Mouse (Mus musculus) urinary bladder, postnatal 36 days (tissue): ENCODE measurements around the gene Grik1.

Experiments
- DNase-seq, 2 experiments: peaks; one replicate each; pipeline ENCODE4 v3.0.0; 2022; ENCODE audit warnings: low spot score in 2 of 2, mixed read lengths in 1 of 2

Gene Grik1

DNA sequence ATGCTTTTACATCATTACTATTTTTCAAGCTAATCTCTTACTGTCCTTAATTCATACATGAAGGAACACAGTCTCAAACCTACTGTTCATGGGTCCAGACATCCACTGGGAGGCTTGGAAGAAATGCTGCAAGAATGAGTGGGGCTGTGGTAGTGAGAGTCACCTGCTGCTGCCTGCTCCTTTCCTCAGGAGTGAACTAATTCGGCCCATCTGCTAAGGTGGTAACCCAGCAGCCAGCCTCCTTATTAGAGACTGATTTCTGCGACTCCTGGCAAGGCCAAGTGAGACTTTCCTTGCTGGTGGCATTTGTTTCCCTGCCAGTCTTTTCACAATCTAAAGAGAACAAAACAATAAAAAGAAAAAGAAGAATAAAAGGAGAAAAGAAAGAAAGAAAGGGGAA lies 147.9 kb downstream of the Grik1 start:
- DNase-seq = no peak

DNA sequence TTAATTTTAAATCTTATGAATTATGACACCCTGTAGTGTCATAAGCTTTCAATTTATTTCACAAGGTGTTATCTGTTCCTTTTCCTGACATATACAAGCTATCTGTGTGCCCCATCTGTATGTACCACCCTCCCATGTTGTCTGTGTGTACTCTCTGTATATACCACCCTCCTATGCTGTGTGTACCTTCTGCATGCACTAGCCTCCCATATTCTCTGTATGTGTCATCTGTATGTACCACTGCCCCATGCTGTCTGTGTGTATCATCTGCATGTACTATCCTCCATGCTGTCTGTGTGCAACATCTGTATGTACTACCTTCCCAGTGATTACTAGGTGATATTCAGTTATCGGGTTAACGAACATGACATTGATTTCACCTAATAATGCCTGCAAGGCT lies 148.5 kb downstream of the Grik1 start:
- DNase-seq = no peak

DNA sequence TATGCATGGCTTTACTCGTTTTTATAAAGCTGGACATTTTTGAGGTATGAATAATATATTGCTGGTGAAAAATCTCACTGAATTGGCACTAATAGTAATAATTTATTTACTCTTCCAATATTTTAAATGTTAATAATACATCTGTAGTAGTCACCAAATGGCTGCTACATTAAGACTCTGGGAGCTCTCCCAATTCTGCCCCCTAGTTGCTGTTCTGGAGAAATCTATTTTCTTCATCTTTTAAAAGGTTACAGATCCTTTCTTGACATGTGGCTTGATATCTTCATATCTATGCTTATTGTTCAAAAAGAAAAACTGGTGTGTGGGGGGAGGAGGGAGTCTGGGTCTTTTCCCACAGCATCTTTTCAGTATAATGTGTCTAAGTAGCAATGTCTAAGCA lies 151.2 kb downstream of the Grik1 start:
- DNase-seq = no peak

DNA sequence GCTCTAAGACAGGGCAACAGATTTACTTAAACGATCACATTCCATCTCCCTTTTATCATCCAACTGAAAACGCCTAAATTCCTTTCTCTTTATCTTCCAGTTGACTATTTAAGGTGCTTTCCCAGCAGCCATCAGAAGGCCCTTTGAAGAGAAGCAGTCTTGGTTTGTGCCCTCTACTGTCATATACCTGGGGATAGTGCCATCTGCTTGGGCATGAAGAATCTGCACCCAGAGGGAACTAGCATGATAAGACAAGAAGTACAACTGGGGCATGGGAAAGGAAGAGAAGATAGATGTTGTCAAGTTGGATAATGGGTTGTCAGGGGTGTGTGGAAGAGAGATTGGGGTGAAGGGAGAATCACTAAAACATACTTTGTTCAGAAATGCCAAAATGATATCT lies 157.1 kb downstream of the Grik1 start:
- DNase-seq = no peak

DNA sequence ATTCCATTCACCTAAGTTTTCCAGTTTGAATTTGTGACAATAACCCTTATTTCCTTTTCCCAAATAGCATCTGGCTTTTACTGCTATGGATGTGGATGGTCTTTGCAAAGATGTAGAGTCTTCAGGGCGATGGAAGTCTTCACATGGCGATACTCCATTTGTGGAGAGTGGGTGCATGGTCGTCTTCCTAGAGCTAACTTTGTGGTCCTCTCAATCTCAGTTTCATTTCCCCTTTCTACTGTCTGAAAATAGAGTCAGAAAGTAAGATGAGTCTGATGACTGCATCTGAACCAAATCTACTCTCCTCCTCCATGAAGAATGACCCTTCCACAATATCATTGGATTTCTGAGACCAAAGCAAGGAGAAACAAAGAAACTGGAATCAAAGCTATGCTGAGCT lies 159.0 kb downstream of the Grik1 start:
- DNase-seq = no peak

DNA sequence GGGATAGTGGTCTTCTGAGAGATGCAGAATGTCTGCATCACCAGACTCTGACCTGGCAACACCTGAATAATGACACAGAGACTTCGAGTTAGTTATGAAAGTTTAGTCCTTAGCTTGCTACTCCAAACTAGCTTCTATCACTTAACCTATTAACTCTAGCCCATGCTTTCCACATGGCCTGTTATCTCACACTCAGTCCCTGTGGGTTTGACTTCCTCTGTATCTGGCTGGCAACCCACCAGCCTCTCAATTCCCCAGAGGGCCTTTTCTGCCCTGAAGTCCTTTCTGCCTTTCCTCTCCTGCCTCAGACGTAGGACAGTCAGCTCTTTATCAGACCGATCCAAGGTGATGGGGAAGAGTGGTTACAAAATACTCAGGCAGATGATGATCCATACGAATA lies 165.0 kb downstream of the Grik1 start:
- DNase-seq = no peak

DNA sequence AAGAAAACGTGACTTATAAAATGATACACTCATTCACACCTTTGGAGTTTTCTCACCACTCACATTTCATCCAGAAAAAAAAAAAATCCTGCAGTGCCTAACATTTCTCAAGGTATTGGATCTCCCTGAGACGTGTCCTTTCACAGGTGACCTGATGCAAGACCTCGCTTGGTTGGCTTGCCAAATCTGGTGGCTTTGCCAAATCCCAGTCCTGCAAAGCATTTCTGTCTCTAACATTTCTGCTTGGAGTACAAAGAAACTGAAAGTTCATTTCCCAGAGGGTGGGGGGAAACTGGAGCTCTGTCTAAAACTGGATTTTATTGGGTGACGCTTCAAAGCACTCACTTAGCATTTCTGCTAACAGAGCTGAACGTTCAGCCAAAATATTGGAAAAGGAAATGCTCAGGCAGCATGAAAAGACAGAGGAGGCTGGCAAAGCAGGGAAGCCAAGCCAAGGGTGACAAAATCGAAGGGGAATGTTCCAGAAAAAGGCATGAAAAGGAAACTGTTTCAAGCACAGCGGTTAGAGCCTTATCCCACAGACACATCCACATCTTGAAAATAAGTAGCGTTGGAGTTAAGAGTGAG lies 177.4 kb downstream of the Grik1 start:
- peak in 1 of 2 experiments; percentile 16 for DNase-seq

DNA sequence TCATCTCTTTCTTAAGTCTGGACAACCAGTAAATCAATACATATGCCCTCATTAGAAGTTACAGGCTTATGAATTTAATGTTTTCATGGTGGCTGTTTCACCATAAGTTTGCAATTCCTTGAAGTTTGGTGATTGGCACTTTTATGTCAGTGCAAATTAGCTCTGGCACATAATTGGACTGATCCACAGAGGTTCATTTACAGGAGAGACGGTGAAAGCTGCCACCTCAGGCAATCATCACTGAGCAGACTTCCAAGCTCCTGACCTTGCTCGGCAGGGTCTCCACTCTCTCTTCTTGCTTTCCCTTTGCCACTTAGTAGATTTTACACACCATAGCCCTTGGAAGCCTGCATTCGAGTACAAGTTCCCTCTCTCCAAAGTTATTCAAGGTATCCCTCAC lies 178.6 kb downstream of the Grik1 start:
- no peak for DNase-seq

DNA sequence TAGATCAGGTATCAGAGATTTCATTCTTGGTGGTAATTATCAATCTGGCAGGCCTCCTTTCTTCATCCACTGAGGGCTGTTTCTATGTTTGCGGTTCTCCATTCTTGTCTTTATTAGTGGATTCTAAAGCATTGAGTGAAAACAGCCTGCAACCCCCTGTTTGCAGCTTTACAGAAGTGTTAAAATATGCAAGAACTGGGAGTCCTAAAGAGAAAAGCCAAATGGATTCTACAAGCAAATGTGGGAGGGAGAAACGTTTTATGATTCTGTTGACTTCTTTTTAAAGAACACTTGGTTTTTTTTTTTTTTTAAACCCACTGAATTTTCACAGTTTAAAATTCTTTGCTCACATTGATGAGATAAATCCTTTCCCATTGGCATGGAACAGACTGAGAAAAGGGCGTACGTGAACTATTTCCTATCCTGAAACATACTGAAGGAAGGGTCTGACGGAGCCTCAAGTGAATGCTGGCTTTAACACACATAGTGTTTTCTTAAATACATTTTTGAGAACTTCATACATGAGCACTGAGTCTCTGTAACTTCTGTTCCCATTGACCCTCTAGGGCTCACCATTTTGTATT lies 195.8 kb downstream of the Grik1 start:
- no peak for DNase-seq

DNA sequence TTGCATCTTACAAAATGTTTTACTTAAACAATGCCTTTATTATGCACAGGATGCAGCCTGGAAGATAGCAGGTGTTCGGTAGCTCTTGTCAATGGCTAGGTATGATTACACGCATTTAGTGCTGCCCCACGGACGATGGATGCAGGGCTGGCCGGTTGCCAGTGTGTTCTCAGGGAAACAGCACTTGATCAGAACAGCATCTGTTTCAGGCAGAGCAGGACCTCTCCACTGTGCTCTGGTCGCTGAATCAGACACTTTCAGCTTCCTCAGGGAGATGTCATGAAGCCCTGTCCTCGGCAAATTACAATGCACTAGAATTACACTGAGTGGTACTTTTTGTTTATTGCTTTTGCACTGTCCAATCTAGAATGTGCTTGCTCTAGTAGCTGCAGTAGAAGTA lies 202.8 kb downstream of the Grik1 start:
- DNase-seq = no peak

DNA sequence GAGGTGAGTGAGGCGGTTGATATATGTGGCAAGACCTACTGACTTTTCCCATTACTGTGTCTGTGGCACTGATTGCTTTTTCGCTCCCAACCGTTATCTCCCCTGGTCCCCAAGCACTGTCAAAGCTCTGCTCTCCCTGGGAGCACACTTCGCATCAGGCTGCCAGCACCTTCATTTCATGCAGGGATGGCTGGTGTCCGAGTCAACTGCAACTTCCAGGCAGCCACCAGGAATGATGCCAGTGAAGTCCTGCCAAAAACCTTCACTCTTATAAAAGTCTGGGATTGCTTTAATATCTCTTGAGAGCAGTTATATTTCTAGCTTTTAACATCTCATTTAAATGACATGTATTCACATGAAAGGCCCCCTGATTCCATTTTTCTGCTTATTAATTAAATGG lies 215.3 kb downstream of the Grik1 start:
- peak in 1 of 2 experiments; percentile 9 for DNase-seq

DNA sequence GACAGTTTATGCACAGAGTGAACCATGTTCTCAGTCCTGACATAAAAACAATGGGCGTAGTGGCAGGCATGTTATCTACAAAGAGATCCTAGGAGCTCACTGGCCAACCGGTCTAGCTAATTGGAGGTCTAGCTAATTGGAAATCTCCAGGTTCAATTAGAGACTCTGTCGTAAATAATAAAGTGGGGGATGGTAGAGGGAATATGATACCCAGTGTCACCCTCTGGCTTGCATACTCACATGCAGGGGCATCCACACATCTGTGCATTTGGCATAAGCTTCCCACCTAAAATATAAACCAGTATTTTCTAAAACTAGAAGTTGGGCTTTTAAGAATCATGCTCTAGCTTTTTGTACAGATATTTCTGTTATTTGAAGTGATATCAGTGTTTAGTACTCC lies 229.1 kb downstream of the Grik1 start:
- DNase-seq = no peak

DNA sequence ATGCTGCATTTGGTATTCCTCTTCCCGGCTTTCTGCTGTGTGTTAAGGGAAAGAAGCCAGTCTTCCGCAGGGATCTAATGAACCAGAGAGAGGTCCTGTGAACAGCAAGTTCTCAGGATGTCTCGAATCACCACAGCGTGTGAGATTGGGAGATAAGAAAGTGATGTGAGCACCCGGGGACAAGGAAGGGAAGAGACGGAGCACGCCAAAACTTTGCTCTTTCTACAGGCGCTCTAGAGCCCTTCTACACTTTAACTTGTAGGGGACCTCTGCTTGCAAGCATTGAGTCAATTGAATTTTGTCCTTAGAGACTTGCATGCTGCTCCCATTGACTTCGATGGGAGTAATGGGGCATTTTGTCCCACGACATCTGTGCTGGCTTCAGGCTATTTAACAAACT lies 241.9 kb downstream of the Grik1 start:
- DNase-seq = no peak

DNA sequence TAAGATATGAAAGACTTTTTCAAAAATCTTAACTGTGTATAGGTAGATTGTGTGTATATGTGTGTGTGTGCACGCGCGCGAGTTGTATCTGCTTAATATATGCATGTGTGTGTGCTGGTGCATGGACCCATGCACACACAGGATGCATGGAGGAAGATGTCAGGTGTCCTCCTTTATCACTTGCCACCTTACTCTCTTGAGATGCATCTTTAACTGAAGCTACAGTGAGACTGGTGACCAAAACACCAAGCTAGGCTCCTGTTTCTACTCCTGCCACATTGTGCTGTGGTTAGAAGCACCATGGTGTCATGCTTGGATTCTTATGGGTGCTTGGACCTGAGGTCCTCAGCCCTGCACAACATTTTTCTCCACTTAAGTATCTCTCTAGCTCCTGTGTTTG lies 245.7 kb downstream of the Grik1 start:
- no peak for DNase-seq

DNA sequence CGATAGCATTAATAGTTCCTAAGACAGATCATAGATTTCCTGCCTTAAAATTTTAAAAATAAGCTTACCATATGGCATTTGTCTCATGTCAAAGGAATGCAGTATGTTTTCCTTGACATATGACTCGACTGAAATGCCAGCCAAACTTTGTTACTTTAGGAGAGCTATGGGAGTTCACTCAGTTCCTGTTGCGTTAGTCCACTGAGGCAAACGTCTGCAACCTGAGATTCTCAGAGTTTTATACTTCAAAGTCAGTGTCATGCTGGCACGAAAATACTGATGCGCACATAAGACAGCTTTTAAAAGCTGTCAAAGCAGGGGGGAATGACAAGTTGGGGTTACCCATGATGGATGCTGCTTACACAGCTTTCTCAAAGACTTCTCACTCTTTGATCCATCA lies 247.6 kb downstream of the Grik1 start:
- no peak for DNase-seq

DNA sequence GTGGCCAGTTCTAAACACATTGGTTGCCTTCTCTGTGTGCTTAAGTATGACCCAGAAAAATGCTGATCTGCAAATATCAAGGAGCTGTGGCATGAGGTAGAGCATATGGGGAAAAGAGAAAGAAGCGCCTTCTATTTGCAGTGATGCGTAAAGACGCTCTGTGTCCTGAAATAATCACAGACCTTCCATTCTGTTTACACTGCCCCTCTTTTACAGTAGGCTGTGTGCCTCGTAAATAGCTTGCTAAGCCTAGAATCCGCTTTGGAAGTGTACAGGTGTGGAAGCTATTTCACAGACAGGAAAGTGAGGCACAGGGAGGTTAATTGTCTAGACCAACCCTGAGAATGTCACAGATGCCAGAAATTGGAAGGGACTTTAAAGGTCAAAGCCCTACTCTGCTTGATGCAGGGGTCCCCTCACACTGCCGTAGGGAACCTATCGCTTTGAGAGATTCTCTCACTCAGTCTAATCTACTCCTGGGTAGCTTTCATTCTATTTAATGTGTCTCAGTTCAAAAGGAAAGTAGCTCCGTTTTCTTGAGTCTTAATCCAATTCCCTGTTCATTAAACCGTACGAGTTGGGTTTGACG lies 251.5 kb downstream of the Grik1 start:
- no peak for DNase-seq

DNA sequence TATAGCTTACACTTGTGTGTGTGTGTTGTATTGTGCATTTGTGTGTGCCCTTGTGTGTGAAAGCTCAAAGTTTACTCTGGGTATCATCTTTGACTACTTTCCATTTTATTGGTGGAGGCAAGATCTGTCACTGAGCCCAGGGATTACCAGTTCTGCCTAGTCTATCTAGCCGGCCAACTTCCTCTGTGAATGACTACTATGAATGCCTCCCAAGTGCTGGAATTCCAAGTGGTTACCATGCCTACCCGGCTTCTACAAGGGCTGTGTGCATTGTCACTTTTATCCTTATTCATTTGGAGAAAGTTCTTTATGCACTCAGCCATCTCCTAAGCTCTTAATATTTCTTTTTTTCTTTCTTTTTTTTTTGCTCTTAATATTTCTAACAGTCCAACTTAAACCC lies 301.3 kb downstream of the Grik1 start:
- no peak for DNase-seq

DNA sequence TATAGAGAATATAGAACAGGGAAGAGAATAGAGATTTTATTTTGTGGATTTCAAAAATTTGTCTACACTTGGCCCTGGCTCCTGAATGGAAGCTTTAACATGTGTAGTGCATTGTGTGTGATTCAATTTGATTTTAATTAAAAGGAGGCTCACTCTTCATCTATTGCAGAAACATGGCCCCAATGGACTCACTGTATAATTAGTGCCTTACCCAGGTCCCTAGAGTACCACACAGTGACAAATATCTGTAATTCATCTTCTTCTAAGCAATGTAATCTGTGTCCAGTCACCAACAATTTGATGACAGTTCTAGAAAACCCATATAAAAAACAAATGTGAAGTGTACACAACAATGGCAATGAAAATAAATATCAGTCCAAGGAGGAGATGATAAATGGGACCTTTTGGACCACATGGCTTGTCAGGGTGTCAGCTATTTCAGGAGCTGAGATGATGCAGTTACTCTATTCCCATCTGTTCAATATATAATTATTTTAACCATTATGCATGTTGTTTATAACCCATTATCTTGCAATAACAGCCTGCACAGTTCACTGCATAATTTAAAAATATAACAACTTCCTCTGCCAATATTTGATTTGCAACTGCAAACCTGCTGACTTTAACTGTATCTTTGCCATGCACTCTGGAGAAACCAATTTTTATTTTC lies 305.7 kb downstream of the Grik1 start:
- no peak for DNase-seq

DNA sequence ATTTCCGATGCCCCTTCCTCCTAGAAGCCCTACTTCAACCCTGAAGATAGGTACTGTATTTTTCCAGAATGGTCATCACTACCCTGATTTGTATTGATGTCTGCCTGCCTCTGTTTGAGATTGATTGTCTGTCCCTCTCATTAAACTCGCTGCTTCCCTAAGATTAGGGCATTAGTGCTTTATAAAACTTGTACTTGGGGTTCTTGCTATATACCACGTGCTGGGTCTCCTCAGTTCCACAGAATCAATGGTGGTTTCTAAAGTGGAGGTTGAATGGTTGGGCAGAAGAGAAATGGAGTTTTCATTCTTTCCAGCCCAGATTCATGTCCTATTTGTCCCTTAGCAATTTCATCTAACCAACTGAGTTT lies 316.0 kb downstream of the Grik1 start:
- DNase-seq = no peak

DNA sequence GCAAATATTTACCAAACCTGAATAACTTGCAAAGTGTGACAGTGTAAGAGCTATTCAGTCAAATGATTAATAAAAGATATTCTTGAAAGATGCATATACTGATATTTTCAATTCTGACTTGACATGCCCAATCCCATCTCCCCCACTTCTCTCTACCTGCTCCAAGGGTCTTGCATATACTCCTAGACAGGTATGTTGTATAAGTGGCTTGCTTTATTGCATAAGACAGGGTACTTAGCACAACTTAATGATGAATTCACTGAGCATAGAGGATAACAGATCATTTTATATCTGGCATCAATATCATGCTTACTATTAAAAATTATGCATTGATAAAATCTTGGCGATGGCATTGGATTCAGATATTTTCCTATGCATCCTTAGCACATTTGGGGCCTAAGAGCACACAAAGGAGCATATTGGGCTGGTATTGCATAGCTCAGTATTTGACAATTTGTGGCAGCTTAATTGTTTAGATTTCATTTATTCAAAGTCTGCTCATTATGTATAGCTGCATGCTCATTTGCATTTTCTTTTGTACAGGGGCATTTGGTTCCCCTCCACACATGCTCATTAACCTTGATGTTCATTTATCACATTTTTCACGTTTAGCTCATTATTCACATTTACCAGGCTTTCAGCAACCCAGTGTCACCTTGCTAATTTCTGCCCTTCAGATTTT lies 316.5 kb downstream of the Grik1 start:
- DNase-seq = no peak

DNA sequence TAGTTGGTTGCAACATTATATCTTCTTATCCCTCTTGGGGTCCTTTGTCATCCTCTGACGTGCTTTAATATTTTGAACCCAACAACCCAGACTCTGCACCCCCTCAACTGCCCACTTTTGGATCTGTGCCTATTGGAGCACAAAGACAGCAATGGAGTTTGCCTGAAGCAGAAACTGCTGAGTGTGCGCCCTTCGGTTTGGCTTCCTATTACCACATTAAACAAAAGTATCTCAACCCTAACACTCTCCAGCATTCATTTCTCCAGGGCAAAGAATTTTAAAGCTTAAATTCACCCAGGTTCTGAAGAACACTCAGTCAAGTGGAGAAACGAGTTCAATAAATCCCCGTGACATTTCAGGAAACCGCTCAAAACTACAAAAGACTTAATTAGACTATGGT lies 318.2 kb downstream of the Grik1 start:
- DNase-seq = no peak

DNA sequence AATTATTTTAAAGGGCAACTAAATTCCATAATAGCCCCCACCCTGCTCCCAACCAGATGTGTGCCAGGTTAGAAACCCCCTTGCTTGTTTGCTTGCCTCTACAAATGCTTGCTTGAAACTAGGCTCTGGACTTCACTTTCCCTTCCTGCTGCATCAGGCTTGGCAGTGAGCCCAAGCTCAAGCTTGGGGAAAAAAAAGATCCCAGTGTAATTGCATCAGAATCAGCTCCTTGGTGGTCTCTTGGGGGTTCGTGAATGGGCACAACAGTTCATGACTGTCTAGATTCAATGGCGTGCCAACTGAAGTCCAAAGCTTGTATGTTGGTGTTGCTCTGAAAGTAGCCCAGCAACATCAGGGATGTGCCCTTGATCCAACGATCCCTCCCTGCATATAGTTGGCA lies 320.1 kb downstream of the Grik1 start:
- DNase-seq = no peak

DNA sequence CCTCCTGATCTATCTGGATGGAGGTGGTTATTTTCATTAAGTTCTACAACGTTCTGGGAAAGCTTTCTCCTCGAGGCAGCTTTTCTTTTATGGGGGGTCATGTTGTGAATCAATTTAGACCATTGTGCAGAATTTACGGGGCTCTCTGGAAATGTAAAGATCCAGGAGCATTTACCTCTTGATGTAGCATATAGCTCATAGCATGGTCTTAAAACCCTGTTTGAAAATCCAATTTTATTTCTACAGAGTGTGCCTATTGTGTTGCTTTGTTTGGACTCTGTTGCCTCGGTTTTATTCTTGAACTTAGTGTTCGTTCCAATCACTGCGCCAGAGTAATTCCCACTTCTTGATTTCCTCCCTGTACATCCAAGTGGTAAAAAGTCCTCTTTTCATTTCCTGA lies 328.6 kb downstream of the Grik1 start:
- no peak for DNase-seq
